Mouse (Mus musculus) kidney, adult 8-10 months (tissue): Measurements from ENCODE around the gene Lrrc25.

Experiments
- DNase-seq, 2 experiments: peaks; one replicate each; pipeline ENCODE4 v3.0.0; 2022

Gene Lrrc25

DNA sequence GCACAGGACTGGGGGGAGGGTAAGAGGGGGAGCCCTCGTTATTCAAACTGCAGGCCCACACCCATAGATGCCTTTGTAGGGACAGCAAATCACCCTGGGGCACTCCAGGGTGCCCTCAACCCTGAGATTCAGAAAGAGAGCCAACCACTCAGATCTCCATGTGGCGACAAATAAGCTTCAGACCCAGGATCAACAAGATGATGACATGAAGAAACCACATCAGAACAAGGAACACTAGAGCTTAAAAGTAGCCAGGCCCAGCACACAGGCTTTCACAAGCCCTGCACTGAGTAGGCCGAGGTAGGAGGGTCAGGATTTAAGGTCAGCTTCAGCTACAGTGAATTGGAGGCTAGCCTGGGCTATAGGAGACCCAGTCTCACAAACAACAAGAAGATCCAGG, 33.0 kb downstream of the Lrrc25 start:
- DNase-seq = no peak

GRCm38 (mm10) chr8:70649324-70649723, 33.4 kb downstream of the Lrrc25 start:
- peak; percentile 93 to 95 for DNase-seq

GRCm38 (mm10) chr8:70650351-70650750, 34.4 kb downstream of the Lrrc25 start:
- no peak for DNase-seq

GRCm38 (mm10) chr8:70653226-70653625, 37.3 kb downstream of the Lrrc25 start:
- DNase-seq = peak; percentile 82 to 93

GRCm38 (mm10) chr8:70654121-70654520, 38.2 kb downstream of the Lrrc25 start:
- no peak for DNase-seq

DNA sequence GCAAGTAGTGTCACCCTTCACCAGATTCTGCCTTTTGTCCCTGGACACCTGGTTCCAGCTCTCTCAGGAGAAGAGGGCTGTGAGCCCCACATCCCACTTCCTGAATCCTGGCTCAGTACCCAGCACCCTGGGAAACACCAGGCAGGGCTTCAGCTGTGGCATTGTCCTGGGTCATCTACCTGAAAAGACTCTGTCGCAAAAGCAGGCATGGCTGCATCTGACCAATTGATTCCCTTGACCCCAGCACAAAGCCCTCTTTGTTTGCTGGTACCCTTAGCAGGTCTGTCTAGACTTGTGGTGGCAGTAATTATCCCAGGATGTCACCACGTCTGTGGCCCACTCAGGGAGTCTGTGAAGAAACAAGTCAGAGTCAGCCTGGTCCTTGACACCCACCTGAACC, 39.5 kb downstream of the Lrrc25 start:
- no peak for DNase-seq

DNA sequence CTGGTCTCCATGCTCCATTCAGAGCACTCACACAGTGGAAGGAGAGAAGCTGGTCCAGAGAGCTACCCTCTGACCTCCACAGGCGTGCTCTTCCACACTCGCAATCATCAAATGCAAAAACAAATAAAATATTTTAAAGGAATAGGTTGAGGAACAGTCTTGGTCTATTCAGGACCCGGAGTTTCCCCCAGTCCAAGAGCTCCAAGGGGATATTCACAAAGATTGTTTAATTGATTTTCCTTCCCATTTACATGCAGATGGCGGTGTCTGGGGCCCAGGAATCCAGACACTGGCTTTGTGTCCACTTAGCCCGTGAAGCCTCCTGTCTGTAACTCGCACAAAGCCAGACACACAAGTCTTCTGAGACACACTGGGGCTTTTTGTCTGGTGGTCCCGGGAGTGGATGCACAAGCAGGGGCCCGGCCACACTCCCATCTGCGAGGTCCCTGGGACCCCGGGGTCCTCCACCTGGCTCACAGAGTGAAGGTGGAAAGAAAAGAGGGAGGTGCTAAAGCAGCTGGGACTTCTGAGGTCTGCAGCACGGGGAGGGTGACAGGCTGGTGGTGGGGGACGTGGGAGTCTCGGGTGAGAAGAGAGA, 40.3 kb downstream of the Lrrc25 start:
- no peak for DNase-seq

DNA sequence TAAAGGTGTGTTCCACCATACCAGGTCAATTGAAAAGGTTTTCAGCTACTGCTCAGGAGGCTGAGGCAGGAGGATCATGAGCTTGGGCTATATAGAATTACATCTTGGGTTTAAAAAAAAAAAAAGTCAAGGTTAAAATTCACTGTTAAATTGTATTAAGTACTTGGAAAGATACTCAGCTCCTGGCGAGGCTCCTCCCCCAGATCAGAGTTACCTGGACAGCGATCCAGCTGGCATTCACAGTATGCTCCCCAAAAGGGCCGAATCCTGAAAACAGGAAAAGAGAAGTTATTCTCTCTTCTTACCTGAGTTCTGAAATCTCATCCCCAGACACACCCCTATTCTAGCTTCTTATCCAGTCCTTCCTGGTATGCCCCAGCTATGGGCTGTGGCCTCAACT, 41.3 kb downstream of the Lrrc25 start:
- no peak for DNase-seq

DNA sequence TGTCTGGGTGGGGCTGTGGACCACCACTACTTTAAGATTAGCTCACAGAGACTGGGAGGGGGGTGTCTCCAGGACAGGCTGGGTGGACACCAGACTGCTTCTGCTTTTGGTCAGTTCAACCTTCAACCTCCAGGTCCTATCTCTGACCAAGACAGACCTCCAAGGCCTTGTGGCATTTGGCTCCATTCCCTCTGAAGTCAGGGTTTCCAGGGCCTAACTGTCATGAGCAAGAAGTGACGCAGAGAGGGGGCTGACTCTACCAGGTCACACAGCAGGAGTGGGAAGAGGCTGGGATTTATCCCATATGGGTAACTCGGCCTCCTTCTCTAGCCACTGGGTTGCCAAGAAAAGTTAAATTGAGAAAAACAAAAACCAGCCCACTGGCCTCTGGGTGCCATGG, 41.8 kb downstream of the Lrrc25 start:
- no peak for DNase-seq

GRCm38 (mm10) chr8:70658897-70659603, 43.1 kb downstream of the Lrrc25 start:
- DNase-seq = peak; percentile 70 to 73

- DNase-seq = peak; percentile 95 to 97
These were observed 43.8 kb downstream of the Lrrc25 start for GRCm38 (mm10) chr8:70659604-70660272.

GRCm38 (mm10) chr8:70660273-70660725, 44.3 kb downstream of the Lrrc25 start, which contains the start of gene Pgpep1:
TSS of gene Pgpep1 (minus strand) at chr8:70660388.
- peak; percentile 69 to 70 for DNase-seq

DNA sequence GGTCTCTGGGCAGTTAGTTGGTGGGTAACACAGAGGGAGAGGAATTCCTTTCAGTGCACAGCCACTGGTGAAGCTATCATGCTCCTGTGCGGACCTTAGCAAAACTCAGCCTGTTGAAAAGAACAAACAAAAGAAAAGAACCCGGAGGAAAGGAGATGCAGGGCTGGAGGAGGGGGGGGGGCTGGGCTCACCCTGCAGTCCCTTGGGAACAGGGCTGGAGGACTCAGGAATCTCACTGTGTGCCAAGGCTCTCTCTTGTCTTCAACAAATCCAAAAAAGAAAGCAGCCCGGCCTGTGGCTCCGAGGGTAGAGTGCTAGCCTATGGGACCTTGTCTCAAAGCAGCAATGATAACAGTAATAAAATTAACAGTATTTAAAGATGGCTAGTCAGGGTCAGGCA, 47.7 kb downstream of the Lrrc25 start:
- no peak for DNase-seq

GRCm38 (mm10) chr8:70664631-70665030, 48.7 kb downstream of the Lrrc25 start:
- no peak for DNase-seq

DNA sequence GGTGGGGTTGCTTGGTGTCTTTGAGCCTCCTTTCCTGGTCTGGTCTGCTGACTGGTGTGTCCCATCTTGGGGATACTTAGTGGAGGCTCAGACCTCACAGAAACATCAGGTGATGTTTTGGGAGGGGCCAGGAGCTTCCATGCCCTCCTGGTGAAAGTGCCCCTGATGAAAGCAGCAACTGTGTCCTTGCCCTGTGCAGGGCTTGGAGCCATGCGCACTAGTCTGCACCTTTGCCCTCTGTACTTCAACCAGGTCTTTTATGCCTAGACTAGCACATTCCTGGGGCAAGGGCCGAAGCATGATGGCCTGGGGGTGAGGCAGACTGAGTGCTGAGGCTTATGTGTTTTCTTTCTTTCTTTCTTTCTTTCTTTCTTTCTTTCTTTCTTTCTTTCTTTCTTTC, 49.6 kb downstream of the Lrrc25 start:
- peak; percentile 89 to 91 for DNase-seq

DNA sequence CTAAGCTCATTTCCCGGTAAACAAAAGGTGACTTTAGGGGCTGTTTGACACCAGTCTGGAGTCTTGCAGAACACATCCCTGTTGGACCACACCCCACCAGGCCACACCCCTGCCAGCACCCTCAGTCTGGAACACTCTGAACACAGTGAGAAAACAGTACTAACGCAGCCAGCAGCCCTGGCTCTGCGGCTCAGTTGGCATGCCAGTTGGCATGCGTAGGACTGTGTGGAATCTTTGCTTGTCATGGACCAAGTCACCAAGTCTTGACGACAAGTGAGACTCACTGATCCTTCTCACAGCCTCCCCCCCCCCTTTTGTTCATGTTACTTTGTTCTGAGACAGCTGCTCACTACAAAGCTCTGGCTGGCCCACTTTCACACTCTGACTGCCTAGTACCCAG, 51.1 kb downstream of the Lrrc25 start:
- DNase-seq = peak; percentile 58 to 74
